Mouse (Mus musculus) hindbrain, embryonic 10.5 days (tissue): Measurements from ENCODE around the gene C030005K15Rik. TPM values are rescaled to one million over a fixed set of nuclear protein-coding genes. Genes with fewer than 3 reads are reported as not detected.

Source experiments
- DNase-seq: peaks from one replicate; pipeline ENCODE4 v3.0.0-alpha.2; 2017; ENCODE audit warnings: low spot score
- H3K27ac ChIP-seq: fragments of 300-500 bp; sonication (generic); 2 replicates; pipeline ENCODE4 v1.5.1; 2016; ENCODE audit warnings: mild to moderate bottlenecking, moderate library complexity
- H3K27me3 ChIP-seq: fragments of 300-500 bp; sonication (generic); 2 replicates; pipeline ENCODE4 v1.6.1; 2016; ENCODE audit warnings: mild to moderate bottlenecking; ENCODE audit not compliant: poor library complexity, insufficient read depth, severe bottlenecking
- H3K36me3 ChIP-seq: fragments of 300-500 bp; sonication (generic); 2 replicates; pipeline ENCODE4 v1.6.1; 2016; ENCODE audit warnings: mild to moderate bottlenecking, moderate library complexity
- H3K4me1 ChIP-seq: fragments of 300-500 bp; sonication (generic); replicated peaks from 2 replicates; pipeline ENCODE4 v1.6.1; 2016; ENCODE audit warnings: mild to moderate bottlenecking
- H3K4me3 ChIP-seq: fragments of 300-500 bp; sonication (generic); 2 replicates; pipeline ENCODE4 v1.5.1; 2016; ENCODE audit warnings: mild to moderate bottlenecking, moderate library complexity
- H3K9me3 ChIP-seq: fragments of 300-500 bp; sonication (generic); 2 replicates; pipeline ENCODE4 v1.6.1; 2016; ENCODE audit warnings: mild to moderate bottlenecking, moderate library complexity
- WGBS: fragments of 180-500 bp; shearing (Covaris S2); methylation state at CpG from one replicate; pipeline ENCODE4 v1.1.7; 2016; 5-methylcytosine and 5-hydroxymethylcytosine counted together
- polyA plus RNA-seq: library from polyadenylated mRNA; unstranded; fragments of >200 nt; fragmentation: Nextera tagmentation; extraction: Ambion mirVana; gene quantifications from 2 replicates; pipeline ENCODE4 v1.2.1, GENCODE M21; 2016

The C030005K15Rik gene
- polyA plus RNA-seq, 1 experiment from 2014 or later = not detected

GRCm38 (mm10) chr10:97693398-97694135 is 33.0 kb downstream of the C030005K15Rik start:
- Histone ChIP-seq H3K9me3 (peaks cover 13% of the 10 kb centered on the region), H3K36me3 (no peaks in the 10 kb centered on the region), H3K4me3 (no peak overlapping the region), H3K27me3 (no peaks in the 10 kb centered on the region), H3K4me1 (no peaks in the 10 kb centered on the region), H3K27ac (no peak overlapping the region)
- DNase-seq = no peak
- 92% methylated on average over 37 of the region's 37 CpGs for WGBS

- DNase-seq = no peak
- Histone ChIP-seq H3K4me1 (no peaks in the 10 kb centered on the region), H3K36me3 (no peaks in the 10 kb centered on the region), H3K27me3 (no peaks in the 10 kb centered on the region), H3K27ac (no peak within 1 kb of the TSS), H3K9me3 (peaks cover 13% of the 10 kb centered on the region), H3K4me3 (no peak within 1 kb of the TSS)
- WGBS = 67% methylated on average over 20 of the region's 20 CpGs
These were observed 33.6 kb downstream of the C030005K15Rik start, which contains the start of gene Ccer1 for GRCm38 (mm10) chr10:97692913-97693312. Ccer1 (plus strand) TSS chr10:97693059.

DNA sequence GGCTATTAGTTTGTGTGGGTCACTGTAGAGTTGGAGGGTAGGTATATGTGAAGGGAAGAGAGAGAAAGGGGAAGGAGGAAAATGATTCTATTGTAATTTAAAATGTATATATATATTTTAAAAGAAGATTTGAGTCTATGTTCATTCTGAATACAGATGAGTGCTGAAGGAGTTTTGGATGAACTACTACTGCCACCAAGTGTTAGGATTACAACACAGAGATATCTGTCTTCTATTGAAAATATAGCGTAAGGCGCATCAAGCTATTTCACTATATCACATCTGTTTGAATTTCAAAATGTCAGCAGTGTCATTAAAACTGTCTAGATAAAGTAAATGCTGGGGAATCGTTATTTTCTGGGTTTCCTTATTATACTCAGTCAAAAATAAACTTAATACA is 37.1 kb downstream of the C030005K15Rik start:
- no peaks in the 10 kb centered on the region for H3K27me3 ChIP-seq
- H3K27ac ChIP-seq = no peak overlapping the region
- peaks cover 13% of the 10 kb centered on the region for H3K9me3 ChIP-seq
- WGBS = 86% methylated on average over 3 of the region's 3 CpGs
- H3K4me1 ChIP-seq = no peaks in the 10 kb centered on the region
- DNase-seq = no peak
- no peak overlapping the region for H3K4me3 ChIP-seq
- no peaks in the 10 kb centered on the region for H3K36me3 ChIP-seq

- Histone ChIP-seq H3K36me3 (no peaks in the 10 kb centered on the region), H3K27ac (no peak overlapping the region), H3K27me3 (no peaks in the 10 kb centered on the region), H3K9me3 (no peaks in the 10 kb centered on the region), H3K4me3 (no peak overlapping the region), H3K4me1 (no peaks in the 10 kb centered on the region)
- WGBS = 88% methylated on average over 1 of the region's 1 CpGs
- no peak for DNase-seq
These were observed 39.4 kb downstream of the C030005K15Rik start for GRCm38 (mm10) chr10:97687198-97687597.

- Histone ChIP-seq H3K4me1 (no peaks in the 10 kb centered on the region), H3K36me3 (no peaks in the 10 kb centered on the region), H3K27me3 (no peaks in the 10 kb centered on the region), H3K9me3 (no peaks in the 10 kb centered on the region), H3K4me3 (no peak overlapping the region), H3K27ac (no peak overlapping the region)
- DNase-seq = no peak
These were observed 43.6 kb downstream of the C030005K15Rik start for GRCm38 (mm10) chr10:97682981-97683380.

Other genes with a start within 250 kb of the C030005K15Rik start
- gene Dcn, start 247.1 kb downstream of the C030005K15Rik start, polyA plus RNA-seq = 3.6 and 5.7 TPM in 2 replicates
- 42.3 and 50.8 TPM in 2 replicates for gene Lum, start 161.6 kb downstream of the C030005K15Rik start, polyA plus RNA-seq
- 0.27 TPM in 1 of 2 replicates, not detected in the other for gene Kera, start 119.9 kb downstream of the C030005K15Rik start, polyA plus RNA-seq
- 0.12 and 0.89 TPM in 2 replicates for gene Epyc, start 82.7 kb downstream of the C030005K15Rik start, polyA plus RNA-seq
- gene Ccer1, start 33.7 kb downstream of the C030005K15Rik start, polyA plus RNA-seq = 0.09 TPM in 1 of 2 replicates, not detected in the other